Mouse (Mus musculus): ENCODE data around the gene Stx19.
A peak's percentile ranks its signal among the peaks of the same experiment; 100 is the strongest.

DNA sequence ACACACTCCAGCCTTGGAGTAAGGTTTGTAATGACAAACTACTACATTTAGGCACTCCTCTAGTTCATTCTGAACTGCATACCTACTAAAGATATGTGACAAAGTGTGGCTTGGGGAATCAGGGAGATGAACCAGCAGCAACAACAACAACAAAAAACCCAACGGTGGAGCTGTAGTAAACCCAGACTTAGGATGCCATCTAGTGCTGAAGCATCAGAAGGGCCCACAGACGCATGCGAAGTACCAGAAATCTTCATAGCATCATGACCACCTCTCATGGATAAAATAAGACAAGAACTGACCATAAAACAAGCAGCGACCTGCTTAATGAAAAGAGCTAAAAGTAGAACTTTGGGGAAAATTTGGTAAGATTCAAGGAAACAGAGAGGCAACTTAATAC is 41.0 kb upstream of the Stx19 start:
- TF ChIP-seq CTCF (IDR thresholded peaks at IDR 0.05; ENCODE audit: borderline replicate concordance, insufficient read depth, low read depth, low read length) = 0 out of 2 replicates have a peak, but pooled peaks have one; percentile 9
- TF ChIP-seq POLR2A (IDR thresholded peaks at IDR 0.05; ENCODE audit: borderline replicate concordance, insufficient read depth, low read length) = no peak

Data from cerebellum, adult 2 months (tissue).